Mouse (Mus musculus): ENCODE data around the gene Rps26. TPM values are rescaled to one million over a fixed set of nuclear protein-coding genes. Genes with fewer than 3 reads are reported as not detected.
"Not testable (repeated sequence)": the region's sequence is repeated elsewhere in the genome, so short reads cannot be mapped to it uniquely, and the experiment has no call there.

The Rps26 gene
- polyA plus RNA-seq, 1 experiment from 2014 or later, result 624 TPM

- ATAC-seq, result no peak
- Histone ChIP-seq H3K27me3 (replicated peaks; ENCODE audit: control insufficient read depth, insufficient read depth, low read length) (no peaks in the 10 kb centered on the region), H3K27ac (ENCODE audit: low read length) (no peak overlapping the region), H3K4me1 (ENCODE audit: control insufficient read depth, insufficient read depth, low read length) (no peaks in the 10 kb centered on the region), H3K4me2 (ENCODE audit: low read depth, low read length) (no peak overlapping the region), H3K4me3 (ENCODE audit: low read length) (no peak overlapping the region), H3K9me3 (ENCODE audit: control insufficient read depth, low read length) (no peaks in the 10 kb centered on the region), H3K36me3 (ENCODE audit: control insufficient read depth, insufficient read depth, low read length) (no peaks in the 10 kb centered on the region), H3K9ac (ENCODE audit: low read depth, low read length) (no peak overlapping the region)
- 83% methylated on average over 1 of the region's 1 CpGs for WGBS
These were observed 8.0 kb downstream of the Rps26 start for GRCm38 (mm10) chr10:128618570-128618969.

DNA sequence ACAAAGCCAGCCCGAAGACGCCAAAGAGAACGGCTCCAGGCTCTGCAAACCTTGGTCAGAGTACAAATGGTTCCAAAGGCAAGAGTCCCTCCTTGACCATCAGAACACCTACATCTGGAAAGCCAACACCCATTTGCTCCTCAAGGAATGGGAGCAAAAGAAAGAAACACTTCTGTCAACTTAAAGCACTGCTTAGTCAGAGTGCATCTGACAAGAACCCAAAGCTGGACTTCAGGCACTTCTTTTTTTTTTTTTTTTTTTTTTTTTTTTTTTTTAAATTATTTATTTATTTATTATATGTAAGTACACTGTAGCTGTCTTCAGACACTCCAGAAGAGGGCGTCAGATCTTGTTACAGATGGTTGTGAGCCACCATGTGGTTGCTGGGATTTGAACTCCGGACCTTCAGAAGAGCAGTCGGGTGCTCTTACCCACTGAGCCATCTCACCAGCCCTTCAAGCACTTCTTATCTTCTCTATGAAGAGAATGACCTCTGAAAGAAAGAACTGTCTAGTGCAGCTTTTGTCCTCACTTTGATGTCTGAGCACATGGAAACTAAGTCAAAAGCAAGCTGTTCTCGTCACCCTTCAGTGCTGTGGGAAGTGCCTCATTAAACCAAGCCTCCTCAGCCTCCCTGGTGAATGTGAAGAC, 10.6 kb downstream of the Rps26 start:
- 85% methylated on average over 6 of the region's 7 CpGs for WGBS
- H3K27ac ChIP-seq (ENCODE audit: low read length); H3K4me3 ChIP-seq (ENCODE audit: low read length); H3K9ac ChIP-seq (ENCODE audit: low read depth, low read length); H3K9me3 ChIP-seq (ENCODE audit: control insufficient read depth, low read length); ATAC-seq; H3K4me1 ChIP-seq (ENCODE audit: control insufficient read depth, insufficient read depth, low read length); H3K4me2 ChIP-seq (ENCODE audit: low read depth, low read length); H3K36me3 ChIP-seq (ENCODE audit: control insufficient read depth, insufficient read depth, low read length); H3K27me3 ChIP-seq (replicated peaks; ENCODE audit: control insufficient read depth, insufficient read depth, low read length): not testable (repeated sequence)

- H3K36me3 ChIP-seq (ENCODE audit: control insufficient read depth, insufficient read depth, low read length), result no peaks in the 10 kb centered on the region
- no peak for ATAC-seq
- no peak overlapping the region for H3K9ac ChIP-seq (ENCODE audit: low read depth, low read length)
- H3K27me3 ChIP-seq (replicated peaks; ENCODE audit: control insufficient read depth, insufficient read depth, low read length), result no peaks in the 10 kb centered on the region
- 55% methylated on average over 3 of the region's 3 CpGs for WGBS
- no peaks in the 10 kb centered on the region for H3K9me3 ChIP-seq (ENCODE audit: control insufficient read depth, low read length)
- H3K27ac ChIP-seq (ENCODE audit: low read length), result no peak overlapping the region
- H3K4me2 ChIP-seq (ENCODE audit: low read depth, low read length), result no peak overlapping the region
- no peak overlapping the region for H3K4me3 ChIP-seq (ENCODE audit: low read length)
- H3K4me1 ChIP-seq (ENCODE audit: control insufficient read depth, insufficient read depth, low read length), result no peaks in the 10 kb centered on the region; the same call in 1 of the 2 replicates
These were observed 11.6 kb downstream of the Rps26 start for GRCm38 (mm10) chr10:128614934-128615333.

DNA sequence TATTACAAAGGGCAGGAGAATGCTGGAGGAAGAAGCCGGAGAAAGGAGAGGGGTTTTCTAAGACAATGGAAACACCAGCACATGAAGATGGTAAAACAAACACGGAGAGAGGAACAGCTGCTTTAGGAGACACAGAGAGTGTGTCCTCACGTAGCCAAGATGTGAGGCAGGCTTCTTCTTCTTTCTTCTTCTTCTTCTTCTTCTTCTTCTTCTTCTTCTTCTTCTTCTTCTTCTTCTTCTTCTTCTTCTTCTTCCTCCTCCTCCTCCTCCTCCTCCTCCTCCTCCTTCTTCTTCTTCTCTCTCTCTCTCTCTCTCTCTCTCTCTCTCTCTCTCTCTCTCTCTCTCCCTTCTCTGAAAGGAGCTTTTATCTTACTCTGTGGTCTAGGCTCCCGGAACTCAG, 12.7 kb downstream of the Rps26 start:
- not testable (repeated sequence) for H3K27ac ChIP-seq (ENCODE audit: low read length); H3K9me3 ChIP-seq (ENCODE audit: control insufficient read depth, low read length); H3K4me1 ChIP-seq (ENCODE audit: control insufficient read depth, insufficient read depth, low read length); H3K27me3 ChIP-seq (replicated peaks; ENCODE audit: control insufficient read depth, insufficient read depth, low read length); H3K36me3 ChIP-seq (ENCODE audit: control insufficient read depth, insufficient read depth, low read length); ATAC-seq; H3K9ac ChIP-seq (ENCODE audit: low read depth, low read length); H3K4me3 ChIP-seq (ENCODE audit: low read length); H3K4me2 ChIP-seq (ENCODE audit: low read depth, low read length)
- 54% methylated on average over 4 of the region's 4 CpGs for WGBS

- Histone ChIP-seq H3K9ac (ENCODE audit: low read depth, low read length) (no peak overlapping the region), H3K27me3 (replicated peaks; ENCODE audit: control insufficient read depth, insufficient read depth, low read length) (no peaks in the 10 kb centered on the region), H3K36me3 (ENCODE audit: control insufficient read depth, insufficient read depth, low read length) (no peaks in the 10 kb centered on the region), H3K4me2 (ENCODE audit: low read depth, low read length) (0 out of 2 replicates have a peak overlapping the region, but pooled peaks have one; percentile 2), H3K27ac (ENCODE audit: low read length) (no peak overlapping the region), H3K4me3 (ENCODE audit: low read length) (no peak overlapping the region), H3K4me1 (ENCODE audit: control insufficient read depth, insufficient read depth, low read length) (no peaks in the 10 kb centered on the region; the same call in 1 of the 2 replicates), H3K9me3 (ENCODE audit: control insufficient read depth, low read length) (no peaks in the 10 kb centered on the region)
- ATAC-seq, result peak; percentile 40
- 46% methylated on average over 6 of the region's 6 CpGs for WGBS
These were observed 13.4 kb downstream of the Rps26 start for GRCm38 (mm10) chr10:128613154-128613440.

GRCm38 (mm10) chr10:128612433-128613153, 14.0 kb downstream of the Rps26 start:
- H3K27me3 ChIP-seq (replicated peaks; ENCODE audit: control insufficient read depth, insufficient read depth, low read length), result no peaks in the 10 kb centered on the region
- H3K4me1 ChIP-seq (ENCODE audit: control insufficient read depth, insufficient read depth, low read length), result no peaks in the 10 kb centered on the region; the same call in 1 of the 2 replicates
- no peak overlapping the region for H3K4me3 ChIP-seq (ENCODE audit: low read length)
- no peaks in the 10 kb centered on the region for H3K9me3 ChIP-seq (ENCODE audit: control insufficient read depth, low read length)
- 14% methylated on average over 16 of the region's 16 CpGs for WGBS
- no peaks in the 10 kb centered on the region for H3K36me3 ChIP-seq (ENCODE audit: control insufficient read depth, insufficient read depth, low read length)
- 0 out of 2 replicates have a peak overlapping the region, but pooled peaks have one; percentile 2 for H3K4me2 ChIP-seq (ENCODE audit: low read depth, low read length)
- H3K27ac ChIP-seq (ENCODE audit: low read length), result no peak overlapping the region
- ATAC-seq, result peak; percentile 81
- no peak overlapping the region for H3K9ac ChIP-seq (ENCODE audit: low read depth, low read length)

DNA sequence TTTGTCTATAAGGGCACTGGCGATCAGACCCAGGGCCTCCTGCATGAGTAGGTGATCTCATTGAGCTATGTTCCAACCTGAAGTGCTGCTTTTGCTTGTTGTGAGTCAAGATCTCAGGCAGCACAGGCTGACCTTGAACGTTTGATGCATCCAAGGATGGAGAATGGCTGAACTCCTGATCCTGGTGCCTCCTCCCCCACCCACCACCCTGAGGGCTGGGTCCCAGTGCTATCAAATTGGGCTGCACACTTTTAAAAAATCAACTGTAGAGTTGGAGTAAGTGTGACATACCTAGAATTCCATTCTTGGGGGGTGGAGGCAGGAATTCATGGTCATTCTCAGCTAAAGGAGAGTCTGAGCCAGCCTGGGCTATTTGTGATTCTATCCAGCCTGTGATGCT, 20.1 kb downstream of the Rps26 start:
- no peak overlapping the region for H3K27ac ChIP-seq (ENCODE audit: low read length)
- H3K36me3 ChIP-seq (ENCODE audit: control insufficient read depth, insufficient read depth, low read length), result no peaks in the 10 kb centered on the region
- WGBS, result 38% methylated on average over 2 of the region's 2 CpGs
- no peak overlapping the region for H3K4me2 ChIP-seq (ENCODE audit: low read depth, low read length)
- no peak overlapping the region for H3K4me3 ChIP-seq (ENCODE audit: low read length)
- ATAC-seq, result no peak
- H3K9ac ChIP-seq (ENCODE audit: low read depth, low read length), result no peak overlapping the region
- no peaks in the 10 kb centered on the region for H3K27me3 ChIP-seq (replicated peaks; ENCODE audit: control insufficient read depth, insufficient read depth, low read length)
- no peaks in the 10 kb centered on the region for H3K9me3 ChIP-seq (ENCODE audit: control insufficient read depth, low read length)
- H3K4me1 ChIP-seq (ENCODE audit: control insufficient read depth, insufficient read depth, low read length), result no peaks in the 10 kb centered on the region

DNA sequence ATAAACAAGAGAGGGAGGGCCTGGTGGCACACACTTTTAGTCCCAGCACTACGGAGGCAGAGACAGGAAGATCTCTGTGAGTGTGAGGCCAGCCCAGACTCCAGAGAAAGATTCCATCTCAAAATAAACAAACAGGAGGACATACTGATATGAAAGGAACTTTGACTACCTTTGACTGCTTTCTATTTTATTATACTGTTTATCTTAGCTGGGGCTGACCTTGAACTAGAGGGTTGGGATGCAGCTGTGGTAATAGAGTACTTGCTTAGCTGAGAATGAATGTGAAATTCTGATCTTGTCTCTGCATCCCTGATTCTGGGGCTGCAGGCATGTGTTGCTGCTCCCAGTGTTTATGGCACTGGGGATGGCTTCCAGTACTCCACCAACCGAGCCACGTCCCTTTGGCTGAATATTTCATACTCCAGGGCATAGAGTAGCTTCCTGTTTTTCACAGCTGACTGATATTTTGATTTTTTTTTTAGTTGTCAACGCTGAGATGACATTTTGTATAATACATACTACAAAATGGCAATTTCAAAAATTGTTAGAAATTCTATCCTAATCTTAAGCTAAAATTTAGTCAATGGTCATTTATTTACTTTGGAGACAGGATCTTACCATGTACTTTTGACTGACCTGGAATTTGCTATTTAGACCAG, 23.9 kb downstream of the Rps26 start:
- 62% methylated on average over 4 of the region's 4 CpGs for WGBS
- Histone ChIP-seq H3K4me1 (ENCODE audit: control insufficient read depth, insufficient read depth, low read length) (no peaks in the 10 kb centered on the region), H3K4me3 (ENCODE audit: low read length) (no peak overlapping the region), H3K9me3 (ENCODE audit: control insufficient read depth, low read length) (no peaks in the 10 kb centered on the region), H3K27me3 (replicated peaks; ENCODE audit: control insufficient read depth, insufficient read depth, low read length) (no peaks in the 10 kb centered on the region), H3K36me3 (ENCODE audit: control insufficient read depth, insufficient read depth, low read length) (no peaks in the 10 kb centered on the region), H3K4me2 (ENCODE audit: low read depth, low read length) (no peak overlapping the region), H3K27ac (ENCODE audit: low read length) (no peak overlapping the region), H3K9ac (ENCODE audit: low read depth, low read length) (no peak overlapping the region)
- ATAC-seq, result no peak

DNA sequence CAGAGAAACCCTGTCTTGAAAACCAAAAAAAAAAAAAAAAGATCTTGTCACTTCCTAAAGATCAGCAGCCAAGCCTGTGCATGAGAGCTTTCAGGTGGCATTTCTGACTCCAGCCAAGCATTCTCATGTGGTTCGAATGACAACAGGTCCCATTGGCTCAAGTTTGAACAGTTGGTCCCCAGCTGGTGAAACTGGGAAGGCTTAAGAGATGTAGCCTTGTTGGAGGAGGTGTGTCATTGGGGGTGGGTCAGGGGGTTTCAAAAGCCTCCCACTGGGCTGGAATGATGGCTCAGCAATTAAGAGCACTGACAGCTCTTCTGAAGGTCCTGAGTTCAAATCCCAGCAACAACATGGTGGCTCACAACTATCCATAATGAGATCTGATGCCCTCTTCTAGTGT, 25.0 kb downstream of the Rps26 start:
- no peak overlapping the region for H3K27ac ChIP-seq (ENCODE audit: low read length)
- no peaks in the 10 kb centered on the region for H3K9me3 ChIP-seq (ENCODE audit: control insufficient read depth, low read length)
- no peak overlapping the region for H3K4me3 ChIP-seq (ENCODE audit: low read length)
- H3K9ac ChIP-seq (ENCODE audit: low read depth, low read length), result no peak overlapping the region
- no peak for ATAC-seq
- no peaks in the 10 kb centered on the region for H3K27me3 ChIP-seq (replicated peaks; ENCODE audit: control insufficient read depth, insufficient read depth, low read length)
- no peaks in the 10 kb centered on the region for H3K4me1 ChIP-seq (ENCODE audit: control insufficient read depth, insufficient read depth, low read length)
- WGBS, result 89% methylated on average over 1 of the region's 1 CpGs
- H3K4me2 ChIP-seq (ENCODE audit: low read depth, low read length), result no peak overlapping the region
- no peaks in the 10 kb centered on the region for H3K36me3 ChIP-seq (ENCODE audit: control insufficient read depth, insufficient read depth, low read length)

Measured in intestine, embryonic 16.5 days (tissue).